Mouse (Mus musculus) ES-Bruce4 (cell line): ENCODE results near the gene Cenpa.

ENCODE experiments used
- EP300 ChIP-seq: IDR thresholded peaks from 2 replicates; pipeline ENCODE4 v1.6.1; 2011; ENCODE audit warnings: low read depth, low read length; ENCODE audit not compliant: insufficient read depth
- POLR2A ChIP-seq: IDR thresholded peaks from one replicate; pipeline ENCODE4 v1.8.1; 2011; ENCODE audit warnings: low read length; ENCODE audit not compliant: insufficient read depth

GRCm38 (mm10) chr5:30618376-30619003 lies 48.1 kb upstream of the Cenpa start:
- TF ChIP-seq POLR2A (no peak), EP300 (no peak)
